8 mouse cellular contexts compared by ENCODE assay signal in the genomic region with DNA sequence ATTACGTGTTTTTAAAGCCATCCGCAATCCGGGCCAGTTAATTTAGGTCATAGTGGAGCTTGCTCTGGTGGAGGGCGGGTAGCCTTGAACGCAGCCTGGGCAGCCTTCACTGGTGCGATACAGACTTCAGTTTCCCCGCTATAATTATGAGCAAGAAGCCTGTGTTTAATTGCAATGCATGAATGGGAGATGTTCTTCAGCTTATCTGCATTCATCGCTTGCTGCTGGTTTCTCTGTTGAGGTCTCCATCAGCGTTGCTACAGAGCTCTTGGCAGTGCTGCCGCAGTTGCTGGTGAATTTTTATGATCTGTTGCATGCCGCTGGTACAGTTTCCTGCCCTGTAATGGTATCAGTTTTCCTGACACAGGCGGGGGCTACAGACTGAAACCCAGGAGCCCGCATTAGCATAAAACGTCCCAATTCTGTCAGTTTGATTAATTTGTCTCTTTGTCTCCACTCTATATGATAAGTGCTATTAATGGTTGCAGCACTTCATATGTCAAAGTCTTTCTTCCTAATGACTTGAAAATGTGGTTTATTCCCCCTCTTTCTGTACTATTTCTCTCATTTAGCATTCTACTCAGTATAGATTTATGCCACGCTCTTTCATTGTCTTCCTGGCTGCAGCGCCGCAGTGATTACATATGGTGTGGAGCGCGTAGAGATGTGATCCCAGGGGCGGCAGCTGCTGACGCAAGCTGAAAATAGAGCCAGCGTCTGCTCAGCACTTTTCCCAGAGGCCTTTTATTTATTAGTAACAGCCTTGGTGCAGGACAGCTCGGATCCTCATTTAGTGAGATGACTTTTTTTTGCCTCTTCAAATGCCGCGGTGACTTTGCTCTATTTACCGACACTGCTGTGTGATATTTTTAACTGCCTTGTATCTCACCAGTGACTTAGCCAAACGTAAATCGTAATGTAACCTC.
DNase-seq lines count a peak whose midpoint lies in the region; ATAC-seq and TF ChIP-seq lines count a peak whose summit lies in the region.

No protein-coding gene starts in this region.

- peak overlapping the region; percentile 63 for H3K27ac ChIP-seq in lung, embryonic 14.5 days (ENCODE audit: low read depth)
- peak overlapping the region; percentile 74 for H3K27ac ChIP-seq in forebrain, embryonic 11.5 days (ENCODE audit: low read depth, low read length)
- peak overlapping the region; percentile 33; the same call in 1 of the 2 replicates for H3K27ac ChIP-seq in liver, embryonic 16.5 days (ENCODE audit: low read length)

- WGBS in lung, embryonic 14.5 days, result 16% methylated on average over 28 of the region's 28 CpGs
- 27% methylated on average over 28 of the region's 28 CpGs for WGBS in forebrain, embryonic 11.5 days
- 42% methylated on average over 28 of the region's 28 CpGs for WGBS in liver, embryonic 16.5 days (ENCODE audit: insufficient replicate concordance)

- peak overlapping the region; percentile 19 for H3K4me3 ChIP-seq in lung, embryonic 14.5 days (ENCODE audit: low read depth, low read length)
- H3K4me3 ChIP-seq in forebrain, embryonic 11.5 days (ENCODE audit: low read depth, low read length), result no peak overlapping the region; the same call in 1 of the 2 replicates
- H3K4me3 ChIP-seq in liver, embryonic 16.5 days (ENCODE audit: low read depth, low read length), result no peak overlapping the region

- H3K4me2 ChIP-seq in lung, embryonic 14.5 days, result peak overlapping the region; percentile 56
- H3K4me2 ChIP-seq in forebrain, embryonic 11.5 days (ENCODE audit: low read depth, low read length, severe bottlenecking), result peak overlapping the region; percentile 37
- no peak overlapping the region for H3K4me2 ChIP-seq in liver, embryonic 16.5 days (ENCODE audit: low read depth, low read length)

- H3K27me3 ChIP-seq in lung, embryonic 14.5 days (ENCODE audit: insufficient read depth, low read length), result no peaks in the 10 kb centered on the region
- H3K27me3 ChIP-seq in forebrain, embryonic 11.5 days (ENCODE audit: control insufficient read depth, insufficient read depth, low read length), result no peaks in the 10 kb centered on the region
- no peaks in the 10 kb centered on the region for H3K27me3 ChIP-seq in liver, embryonic 16.5 days (ENCODE audit: control insufficient read depth, insufficient read depth, low read depth, low read length)

- H3K9ac ChIP-seq in lung, embryonic 14.5 days, result 0 out of 2 replicates have a peak overlapping the region, but pooled peaks have one; percentile 11
- peak overlapping the region; percentile 20; the same call in 1 of the 2 replicates for H3K9ac ChIP-seq in forebrain, embryonic 11.5 days (ENCODE audit: low read length)
- no peak overlapping the region for H3K9ac ChIP-seq in liver, embryonic 16.5 days (ENCODE audit: low read depth, low read length)

- no peaks in the 10 kb centered on the region for H3K9me3 ChIP-seq in lung, embryonic 14.5 days (ENCODE audit: low read depth, low read length)
- no peaks in the 10 kb centered on the region for H3K9me3 ChIP-seq in forebrain, embryonic 11.5 days (ENCODE audit: control insufficient read depth, low read length)
- H3K9me3 ChIP-seq in liver, embryonic 16.5 days (replicated peaks; ENCODE audit: control insufficient read depth, low read length), result no peaks in the 10 kb centered on the region

- ATAC-seq in lung, embryonic 14.5 days (ENCODE audit: insufficient read depth), result peak; percentile 92
- peak; percentile 86 for ATAC-seq in forebrain, embryonic 11.5 days (replicated peaks; ENCODE audit: low FRiP score)
- ATAC-seq in liver, embryonic 16.5 days (ENCODE audit: low read depth), result peak; percentile 37; the same call in 1 of the 2 replicates

- TF ChIP-seq CTCF in lung, embryonic 14.5 days (IDR thresholded peaks at IDR 0.05; ENCODE audit: low read depth), result no peak

- intact Hi-C loops in heart, postnatal 10 days (cut with DNase I), result no loop called here

- DNase-seq in lung, embryonic 14.5 days, result peak; percentile 89
- no peak for DNase-seq in lung, postnatal 14 days
- peak; percentile 63 for DNase-seq in forebrain, embryonic 11.5 days (ENCODE audit: low spot score)
- DNase-seq in heart, postnatal 10 days, result peak; percentile 52 to 68
- peak; percentile 62 to 66 for DNase-seq in kidney, postnatal 36 days
- DNase-seq in right cerebral cortex, postnatal 4 days, result peak; percentile 48
- DNase-seq in thymus, postnatal 10 days (ENCODE audit: low spot score in 2 of 2), result no peak

- H3K36me3 ChIP-seq in lung, embryonic 14.5 days (ENCODE audit: insufficient read depth), result no peaks in the 10 kb centered on the region
- H3K36me3 ChIP-seq in forebrain, embryonic 11.5 days (ENCODE audit: control insufficient read depth, insufficient read depth, low read length), result no peaks in the 10 kb centered on the region
- H3K36me3 ChIP-seq in liver, embryonic 16.5 days (ENCODE audit: control insufficient read depth, insufficient read depth), result no peaks in the 10 kb centered on the region

- H3K4me1 ChIP-seq in lung, embryonic 14.5 days (ENCODE audit: insufficient read depth), result peaks cover 5% of the 10 kb centered on the region; the same call in 1 of the 2 replicates
- H3K4me1 ChIP-seq in forebrain, embryonic 11.5 days (replicated peaks; ENCODE audit: control insufficient read depth, insufficient read depth, low read length), result peaks cover 15% of the 10 kb centered on the region
- H3K4me1 ChIP-seq in liver, embryonic 16.5 days (ENCODE audit: control insufficient read depth, low read depth, low read length), result no peaks in the 10 kb centered on the region

Comparison
In these comparisons a context has a peak if more than half of its experiments do, and no peak if none do; other contexts are left out.
1. DNase-seq: peak in lung, embryonic 14.5 days (single experiment), forebrain, embryonic 11.5 days (single experiment), heart, postnatal 10 days (2 of 2), kidney, postnatal 36 days (2 of 2) and right cerebral cortex, postnatal 4 days (single experiment); none in lung, postnatal 14 days (single experiment) and thymus, postnatal 10 days (0 of 2).
2. ATAC-seq: peak in every context shown above with its lines; median percentile 92 in lung, embryonic 14.5 days; 86 in forebrain, embryonic 11.5 days; 37 in liver, embryonic 16.5 days.
3. Peak in every context shown above with its lines, with median percentiles within 50 percentile points of each other: H3K27ac ChIP-seq.